Mouse (Mus musculus) midbrain, postnatal 0 days (tissue): ENCODE data around the gene Ndufaf4. TPM values are rescaled to one million over a fixed set of nuclear protein-coding genes. Genes with fewer than 3 reads are reported as not detected.

Experiments
- ATAC-seq: fragments of 200-750 bp; cut with Nextera tagmentation; 2 replicates; pipeline ENCODE4 v1.8.0; 2017; ENCODE audit warnings: moderate number of reproducible peaks, mild to moderate bottlenecking, moderate TSS enrichment, moderate library complexity; ENCODE audit not compliant: low FRiP score
- DNase-seq: peaks from one replicate; pipeline ENCODE4 v3.0.0-alpha.2; 2015; ENCODE audit warnings: low spot score
- H3K27ac ChIP-seq: fragments of 300-500 bp; sonication (generic); 2 replicates; pipeline ENCODE4 v1.5.1; 2014; ENCODE audit warnings: low read depth, mild to moderate bottlenecking, low read length, mixed read lengths
- H3K27me3 ChIP-seq: fragments of 300-500 bp; sonication (generic); 2 replicates; pipeline ENCODE4 v1.6.1; 2014; ENCODE audit warnings: low read length, control low read depth, mixed read lengths; ENCODE audit not compliant: insufficient read depth
- H3K36me3 ChIP-seq: fragments of 300-500 bp; sonication (generic); 2 replicates; pipeline ENCODE4 v1.6.1; 2014; ENCODE audit warnings: low read length, control low read depth, mixed read lengths; ENCODE audit not compliant: insufficient read depth
- H3K4me1 ChIP-seq: fragments of 300-500 bp; sonication (generic); 2 replicates; pipeline ENCODE4 v1.6.1; 2014; ENCODE audit warnings: mild to moderate bottlenecking, control low read depth, antibody characterized with exemption, low read length, mixed read lengths; ENCODE audit not compliant: insufficient read depth
- H3K4me2 ChIP-seq: fragments of 300-500 bp; sonication (generic); 2 replicates; pipeline ENCODE4 v1.6.1; 2014; ENCODE audit warnings: low read depth, mild to moderate bottlenecking, low read length, mixed read lengths; ENCODE audit not compliant: poor library complexity, severe bottlenecking
- H3K4me3 ChIP-seq: fragments of 300-500 bp; sonication (generic); 2 replicates; pipeline ENCODE4 v1.5.1; 2014; ENCODE audit warnings: low read depth, mild to moderate bottlenecking, low read length, moderate library complexity
- H3K9ac ChIP-seq: fragments of 300-500 bp; sonication (generic); replicated peaks from 2 replicates; pipeline ENCODE4 v1.6.1; 2014; ENCODE audit warnings: mild to moderate bottlenecking, low read length, moderate library complexity, mixed read lengths; ENCODE audit not compliant: poor library complexity, severe bottlenecking
- H3K9me3 ChIP-seq: fragments of 300-500 bp; sonication (generic); 2 replicates; pipeline ENCODE4 v1.6.1; 2016; ENCODE audit warnings: low read length, control low read depth
- CTCF ChIP-seq: IDR thresholded peaks from 2 replicates; pipeline ENCODE4 v1.5.1; 2016; ENCODE audit warnings: antibody characterized with exemption, mild to moderate bottlenecking
- WGBS: fragments of 180-500 bp; shearing (Covaris S2); extraction: QIAGEN DNeasy Blood & Tissue Kit; methylation state at CpG from one replicate; pipeline ENCODE4 v1.1.7; 2014; 5-methylcytosine and 5-hydroxymethylcytosine counted together
- polyA plus RNA-seq: library from polyadenylated mRNA; unstranded; fragments of >200 nt; fragmentation: Nextera tagmentation; extraction: Ambion mirVana; gene quantifications from 2 replicates; pipeline ENCODE4 v1.2.1, GENCODE M21; 2015
- total RNA-seq: library from RNA; depleted of rRNA; stranded (reverse); fragments of >200 nt; gene quantifications from 2 replicates; pipeline ENCODE4 v1.2.3, GENCODE M21; 2014; rRNA removed

Gene Ndufaf4
- total and polyA plus RNA-seq, 2 experiments from 2014 or later = 19.0 to 77.0 TPM

DNA sequence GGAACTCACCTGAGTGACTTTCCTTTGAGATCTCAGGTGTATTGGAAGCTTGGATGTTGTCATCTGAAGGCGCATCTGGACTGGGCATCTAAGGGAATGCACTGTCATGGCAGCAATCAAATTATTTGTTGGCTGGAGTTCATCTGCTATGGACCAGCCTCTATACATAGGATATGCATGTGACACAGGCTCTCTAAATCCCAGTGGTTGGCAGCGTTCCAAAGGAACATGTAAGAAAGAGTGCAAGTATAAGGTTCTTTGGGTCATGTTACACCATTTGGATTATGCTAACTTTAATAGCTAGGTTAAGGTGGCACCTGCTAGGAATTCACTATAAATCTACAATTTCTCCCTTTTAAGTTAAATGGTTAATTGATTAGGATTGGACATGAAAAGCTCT, 17.7 kb downstream of the Ndufaf4 start:
- Histone ChIP-seq H3K4me2 (no peak overlapping the region), H3K27me3 (no peaks in the 10 kb centered on the region), H3K27ac (no peak overlapping the region), H3K9me3 (no peaks in the 10 kb centered on the region), H3K4me3 (no peak overlapping the region), H3K4me1 (no peaks in the 10 kb centered on the region), H3K36me3 (no peaks in the 10 kb centered on the region), H3K9ac (no peak overlapping the region)
- ATAC-seq (no peak), DNase-seq (no peak)
- no peak for TF ChIP-seq CTCF
- 91% methylated on average over 2 of the region's 2 CpGs for WGBS

GRCm38 (mm10) chr4:24920006-24920577, 22.2 kb downstream of the Ndufaf4 start:
- Histone ChIP-seq H3K9me3 (no peaks in the 10 kb centered on the region), H3K27ac (no peak overlapping the region), H3K36me3 (no peaks in the 10 kb centered on the region), H3K4me2 (no peak overlapping the region), H3K4me3 (no peak overlapping the region), H3K4me1 (no peaks in the 10 kb centered on the region), H3K9ac (no peak overlapping the region), H3K27me3 (no peaks in the 10 kb centered on the region)
- no peak for ATAC-seq
- DNase-seq = no peak
- TF ChIP-seq CTCF = no peak
- 72% methylated on average over 5 of the region's 5 CpGs for WGBS

DNA sequence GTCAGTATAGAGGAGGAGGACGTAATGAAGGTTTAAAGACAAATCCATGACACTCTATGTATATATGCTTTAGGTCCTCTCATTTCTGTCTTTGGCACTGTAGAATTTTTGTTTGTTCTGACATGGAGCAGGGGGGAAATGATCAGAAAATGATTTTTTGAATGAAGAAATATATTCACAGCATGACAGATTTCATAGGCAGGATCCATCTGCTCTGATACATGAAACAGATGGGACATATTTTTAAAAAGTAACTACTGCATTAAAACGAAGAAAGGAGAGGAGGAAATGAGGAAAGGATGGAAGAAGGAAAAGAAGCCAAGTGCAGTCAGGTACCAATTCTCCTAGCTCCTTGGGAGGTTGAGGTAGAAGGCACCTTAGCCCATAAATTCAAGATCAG, 26.8 kb downstream of the Ndufaf4 start:
- Histone ChIP-seq H3K27ac (no peak overlapping the region), H3K4me2 (no peak overlapping the region), H3K4me3 (no peak overlapping the region), H3K9ac (no peak overlapping the region), H3K36me3 (no peaks in the 10 kb centered on the region), H3K27me3 (no peaks in the 10 kb centered on the region), H3K4me1 (no peaks in the 10 kb centered on the region), H3K9me3 (no peaks in the 10 kb centered on the region)
- no peak for TF ChIP-seq CTCF
- 79% methylated on average over 2 of the region's 2 CpGs for WGBS
- DNase-seq = no peak
- no peak for ATAC-seq

DNA sequence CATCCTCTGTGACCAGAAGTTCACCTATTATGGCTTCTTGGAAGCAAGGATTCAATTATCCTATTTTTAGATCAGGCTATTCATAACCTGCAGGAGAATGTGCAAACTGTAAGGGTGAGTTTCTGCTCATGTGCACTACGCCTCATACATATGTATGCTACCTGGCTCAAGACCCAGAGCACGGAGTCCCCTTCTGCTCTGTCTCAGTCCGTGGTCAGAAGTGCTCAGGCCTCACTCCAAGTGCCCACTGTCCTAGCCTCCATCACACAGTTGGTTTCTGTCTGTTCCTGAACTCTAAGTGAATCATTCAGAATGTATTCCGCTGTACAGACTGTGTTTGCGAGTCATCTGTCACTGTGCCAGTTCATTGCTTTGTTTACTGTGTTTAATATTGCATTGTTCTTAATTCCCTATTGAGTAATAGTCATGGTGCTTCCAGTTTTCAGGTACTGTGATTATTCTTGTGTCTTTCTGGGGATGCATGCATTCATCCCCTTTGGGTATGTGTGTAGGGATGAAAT, 30.4 kb downstream of the Ndufaf4 start:
- ATAC-seq (no peak), DNase-seq (no peak)
- WGBS = 81% methylated on average over 5 of the region's 5 CpGs
- H3K27me3 ChIP-seq = no peaks in the 10 kb centered on the region
- no peak overlapping the region for H3K27ac ChIP-seq
- no peaks in the 10 kb centered on the region for H3K4me1 ChIP-seq
- H3K4me2 ChIP-seq = no peak overlapping the region
- no peak for TF ChIP-seq CTCF
- H3K36me3 ChIP-seq = no peaks in the 10 kb centered on the region
- no peak overlapping the region for H3K4me3 ChIP-seq
- H3K9me3 ChIP-seq = no peaks in the 10 kb centered on the region
- H3K9ac ChIP-seq = no peak overlapping the region

DNA sequence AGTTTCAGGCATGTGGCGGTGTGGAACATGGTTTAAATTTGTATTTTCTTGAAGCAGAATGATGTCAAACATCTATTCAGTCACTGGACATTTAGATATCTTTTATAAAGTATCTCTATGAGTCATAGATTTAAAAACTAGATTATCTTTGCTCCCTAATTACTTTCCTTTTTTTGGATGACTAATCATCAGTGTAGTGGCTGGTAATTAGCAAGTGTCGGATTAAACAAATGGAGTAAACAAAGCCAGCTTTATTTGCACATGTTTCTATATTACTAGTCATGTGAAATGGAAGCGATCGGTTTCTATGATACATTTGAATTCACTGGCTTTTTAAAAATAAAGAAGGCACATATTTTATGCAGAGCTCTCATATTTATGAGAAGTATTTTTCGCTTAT, 31.0 kb downstream of the Ndufaf4 start:
- no peaks in the 10 kb centered on the region for H3K9me3 ChIP-seq
- H3K9ac ChIP-seq = no peak overlapping the region
- H3K4me2 ChIP-seq = no peak overlapping the region
- no peaks in the 10 kb centered on the region for H3K27me3 ChIP-seq
- H3K27ac ChIP-seq = no peak overlapping the region
- no peaks in the 10 kb centered on the region for H3K4me1 ChIP-seq
- DNase-seq (no peak), ATAC-seq (no peak)
- no peak for TF ChIP-seq CTCF
- no peak overlapping the region for H3K4me3 ChIP-seq
- WGBS = 92% methylated on average over 5 of the region's 5 CpGs
- H3K36me3 ChIP-seq = no peaks in the 10 kb centered on the region

DNA sequence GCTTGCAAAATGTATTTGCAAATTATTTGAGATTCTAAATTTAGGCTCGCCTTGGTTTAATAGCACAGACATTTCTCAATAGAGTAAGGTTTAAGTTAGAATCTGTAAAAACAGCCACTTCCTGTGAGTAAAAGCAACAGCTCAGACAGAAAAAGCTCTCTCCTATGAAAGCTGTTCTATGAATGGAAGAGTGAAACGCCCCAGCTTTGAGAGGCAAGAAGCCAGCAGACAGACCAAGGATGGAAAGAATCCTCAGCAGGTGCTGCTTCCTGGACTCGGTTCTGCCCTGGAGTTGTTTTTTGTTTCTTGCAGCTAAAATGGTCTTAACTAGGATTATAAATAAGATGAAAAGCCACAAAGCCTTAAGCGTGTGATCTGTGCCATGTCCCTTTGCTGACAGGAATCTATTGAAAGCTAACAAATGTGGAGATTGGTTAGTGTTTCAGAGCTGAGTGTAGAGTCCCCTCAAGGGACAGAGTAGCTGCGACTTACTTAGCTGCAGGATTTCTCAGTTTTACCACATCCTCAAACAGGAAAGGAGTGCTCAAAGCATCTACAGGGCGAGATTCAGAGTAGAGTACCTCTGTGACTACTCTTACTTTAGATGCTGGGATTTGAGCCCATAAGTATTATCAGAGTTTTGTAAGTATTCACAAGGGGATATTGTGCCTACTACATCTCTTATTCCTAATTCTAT, 45.0 kb downstream of the Ndufaf4 start:
- no peaks in the 10 kb centered on the region for H3K9me3 ChIP-seq
- no peak overlapping the region for H3K4me2 ChIP-seq
- no peaks in the 10 kb centered on the region for H3K36me3 ChIP-seq
- H3K27me3 ChIP-seq = no peaks in the 10 kb centered on the region
- H3K27ac ChIP-seq = peak overlapping the region; percentile 2; the same call in 1 of the 2 replicates
- no peaks in the 10 kb centered on the region for H3K4me1 ChIP-seq
- no peak for TF ChIP-seq CTCF
- ATAC-seq = no peak
- WGBS = 23% methylated on average over 6 of the region's 6 CpGs
- no peak overlapping the region for H3K4me3 ChIP-seq
- peak; percentile 15 for DNase-seq
- 0 out of 2 replicates have a peak overlapping the region, but pooled peaks have one; percentile 20 for H3K9ac ChIP-seq

Other genes starting within 250 kb of the Ndufaf4 start
- gene Klhl32, start 47.0 kb upstream of the Ndufaf4 start, total RNA-seq = 32.1 and 34.0 TPM in 2 replicates
- 36.5 and 37.1 TPM in 2 replicates for gene Klhl32, start 47.0 kb upstream of the Ndufaf4 start, polyA plus RNA-seq
- gene Gpr63, start 68.3 kb downstream of the Ndufaf4 start, total RNA-seq = 10.4 and 17.1 TPM in 2 replicates
- gene Gpr63, start 68.3 kb downstream of the Ndufaf4 start, polyA plus RNA-seq = 0.99 and 1.8 TPM in 2 replicates